Mouse (Mus musculus) fibroblast of lung, adult 2 months (primary cell): ENCODE results near the gene Emc3.

Source experiments
- DNase-seq: peaks from one replicate; pipeline ENCODE4 v3.0.0-alpha.2; 2011; ENCODE audit warnings: low read depth

Emc3 gene

GRCm38 (mm10) chr6:113495071-113495675 is 36.3 kb downstream of the Emc3 start:
- no peak for DNase-seq

DNA sequence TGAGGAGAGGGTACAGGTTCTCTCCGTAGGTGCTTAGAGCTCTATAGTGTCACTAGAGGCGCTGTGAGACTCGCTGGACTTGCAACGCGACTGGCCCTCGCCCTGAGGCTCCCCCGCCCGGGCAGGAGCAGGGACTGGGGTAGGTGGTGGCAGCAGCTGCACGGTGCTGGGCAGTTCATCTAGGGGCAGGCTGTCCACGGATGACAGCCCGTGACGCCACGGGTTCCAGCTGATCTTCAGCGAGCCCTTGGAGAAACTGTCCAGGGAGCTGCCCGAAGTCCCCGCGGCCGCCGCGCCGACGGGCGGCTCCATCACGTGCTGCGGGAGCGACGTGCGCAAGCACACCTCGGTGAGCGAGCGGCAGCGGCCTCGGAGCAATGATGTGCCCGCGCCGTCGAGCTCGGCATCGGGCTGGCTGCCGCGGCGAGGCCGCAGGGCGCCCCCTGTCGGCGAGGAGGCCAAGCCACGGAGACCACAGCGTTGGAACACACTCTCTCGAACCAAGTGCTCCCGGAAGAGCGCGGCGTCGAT is 37.1 kb downstream of the Emc3 start:
- DNase-seq, result peak; percentile 6

GRCm38 (mm10) chr6:113492101-113492864 is 39.2 kb downstream of the Emc3 start:
- DNase-seq, result no peak

DNA sequence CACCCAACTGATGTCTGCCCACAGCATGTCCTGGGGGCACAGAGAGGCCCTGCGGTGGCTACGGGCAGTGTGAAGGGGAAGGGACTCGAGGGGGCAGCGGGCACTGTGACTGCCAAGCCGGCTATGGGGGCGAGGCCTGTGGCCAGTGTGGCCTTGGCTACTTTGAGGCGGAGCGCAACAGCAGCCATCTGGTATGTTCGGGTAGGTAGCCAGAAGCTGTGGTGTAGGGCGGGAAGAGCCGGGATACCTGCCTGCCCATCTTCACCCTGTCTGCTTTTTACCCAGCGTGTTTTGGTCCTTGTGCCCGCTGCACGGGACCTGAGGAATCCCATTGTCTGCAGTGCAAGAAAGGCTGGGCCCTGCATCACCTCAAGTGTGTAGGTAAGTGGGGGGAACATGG is 42.0 kb downstream of the Emc3 start:
- no peak for DNase-seq

- peak; percentile 73 for DNase-seq
Observed at GRCm38 (mm10) chr6:113487125-113487576, 44.3 kb downstream of the Emc3 start.

GRCm38 (mm10) chr6:113483729-113484128 is 47.7 kb downstream of the Emc3 start:
- no peak for DNase-seq

DNA sequence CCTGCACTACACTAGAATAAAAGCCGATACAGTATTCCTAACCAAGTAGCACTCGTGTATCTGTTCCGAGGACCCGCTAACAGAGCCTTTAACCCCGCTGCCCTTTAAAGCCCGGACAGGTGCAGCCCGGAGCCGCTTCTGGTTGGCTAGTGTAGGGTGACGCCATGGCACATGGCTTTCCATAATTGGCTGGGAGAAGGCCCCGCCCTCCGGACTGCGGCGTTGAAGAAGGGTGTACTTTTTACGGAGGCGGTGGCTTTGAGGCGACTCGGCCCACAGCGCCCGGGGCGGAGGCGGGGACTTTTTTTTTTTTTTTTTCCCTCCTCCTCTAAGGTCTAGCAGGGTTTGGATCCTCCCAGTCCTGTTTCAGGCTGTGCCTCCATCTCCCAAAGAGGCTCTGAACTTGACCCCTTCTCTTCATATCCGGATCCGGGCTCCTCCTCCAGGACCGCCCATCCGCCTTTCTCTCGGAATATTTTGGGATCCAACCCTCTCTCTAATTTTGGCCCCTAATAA is 48.3 kb downstream of the Emc3 start, which contains the start of gene Creld1:
TSS of gene Creld1 (plus strand) at position 198 of the 516 bp plus-strand sequence.
- peak; percentile 53 for DNase-seq

GRCm38 (mm10) chr6:113482477-113483099 is 48.9 kb downstream of the Emc3 start:
- no peak for DNase-seq

DNA sequence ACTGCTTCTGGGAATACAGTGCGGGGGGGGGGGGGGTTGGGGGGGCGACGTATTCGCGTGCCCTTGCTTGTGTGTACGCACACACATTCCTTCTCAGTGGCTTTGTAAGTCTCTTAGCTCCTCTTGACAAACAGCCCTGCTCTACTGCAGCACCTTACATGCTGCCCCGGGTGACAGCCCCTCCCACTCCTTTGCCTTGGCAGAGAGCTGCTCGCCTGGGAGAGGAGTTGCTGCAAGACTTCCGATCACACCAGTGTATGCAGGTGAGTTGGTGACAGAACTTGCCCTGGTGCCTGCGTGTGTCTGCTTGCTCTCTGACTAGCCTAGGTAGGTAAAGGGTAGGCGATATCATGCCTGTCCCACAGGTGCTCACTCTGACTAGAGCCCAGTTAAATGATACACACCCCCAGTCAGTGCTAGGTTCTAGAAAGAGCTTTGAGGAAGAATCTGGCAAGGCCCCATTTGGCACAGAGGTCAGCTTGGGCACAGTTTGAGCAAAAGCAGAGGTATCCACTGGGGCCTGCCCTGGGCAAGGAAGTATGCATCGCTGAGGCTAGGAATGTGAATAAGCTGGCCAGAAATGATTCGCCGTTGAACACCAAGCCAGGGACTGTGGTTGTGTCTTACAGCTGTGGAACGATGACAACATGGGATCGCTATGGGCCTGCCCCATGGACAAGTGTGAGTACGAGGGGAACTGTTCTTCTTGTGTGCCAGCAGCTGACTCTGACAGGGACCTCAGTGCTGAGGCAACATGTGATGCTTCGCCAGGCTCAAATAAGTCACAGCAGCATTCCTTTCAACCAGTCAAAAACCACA is 50.7 kb downstream of the Emc3 start:
- peak; percentile 84 for DNase-seq

DNA sequence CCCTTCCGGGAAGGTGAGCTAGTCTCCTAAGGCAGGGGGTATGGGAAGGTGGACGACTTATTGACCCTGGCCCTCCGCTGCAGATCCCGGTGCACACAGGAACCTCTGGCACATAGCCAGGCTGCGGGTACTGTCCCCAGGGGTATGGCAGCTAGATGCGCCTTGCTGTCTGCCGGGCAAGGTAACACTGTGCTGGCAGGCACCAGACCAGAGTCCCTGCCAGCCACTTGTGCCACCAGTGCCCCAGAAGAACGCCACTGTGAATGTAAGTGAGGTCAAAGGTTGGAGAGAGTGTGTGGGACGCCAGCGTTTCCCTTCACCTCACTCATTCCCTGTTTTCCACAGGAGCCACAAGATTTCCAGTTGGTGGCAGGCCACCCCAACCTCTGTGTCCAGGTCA is 52.5 kb downstream of the Emc3 start:
- no peak for DNase-seq

DNA sequence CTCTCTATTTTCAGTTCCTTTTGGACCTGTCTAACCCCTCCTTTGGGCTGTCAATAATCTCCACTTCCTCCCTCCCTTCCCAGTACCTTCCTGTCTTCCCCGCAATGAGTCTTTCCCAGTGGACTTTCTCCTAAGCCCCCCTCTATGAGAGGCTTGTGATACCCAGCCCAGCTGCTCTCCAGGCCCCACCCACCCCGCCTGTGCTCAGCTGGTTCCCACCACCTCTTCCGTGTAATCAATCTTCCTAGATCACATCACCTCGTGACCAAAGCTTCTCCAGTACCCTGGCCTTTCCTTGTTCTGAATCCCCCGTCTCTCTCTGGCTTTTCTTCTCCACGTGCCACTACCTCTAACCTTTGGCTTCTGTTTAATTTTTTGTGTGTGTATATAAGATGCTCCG is 54.1 kb downstream of the Emc3 start:
- DNase-seq, result no peak

GRCm38 (mm10) chr6:113473715-113474114 is 57.7 kb downstream of the Emc3 start:
- DNase-seq, result no peak

DNA sequence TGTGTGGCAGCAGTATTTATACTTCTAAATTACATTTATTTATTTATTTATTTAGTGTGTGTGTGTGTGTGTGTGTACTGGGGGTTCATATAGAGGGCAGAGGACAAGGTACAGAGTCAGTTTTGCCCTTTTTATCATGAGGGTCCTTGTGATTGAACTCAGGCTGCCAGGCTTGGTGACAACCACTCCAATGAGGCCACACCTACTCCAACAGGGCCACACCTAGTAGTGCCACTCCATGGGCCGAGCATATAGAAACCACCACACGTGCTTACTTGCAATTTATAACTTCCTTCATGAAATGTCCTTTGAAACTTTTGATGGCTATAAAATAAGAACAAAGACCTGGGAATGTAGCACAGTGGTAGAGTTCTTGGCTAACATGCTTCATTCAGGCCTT is 58.2 kb downstream of the Emc3 start:
- DNase-seq, result no peak

DNA sequence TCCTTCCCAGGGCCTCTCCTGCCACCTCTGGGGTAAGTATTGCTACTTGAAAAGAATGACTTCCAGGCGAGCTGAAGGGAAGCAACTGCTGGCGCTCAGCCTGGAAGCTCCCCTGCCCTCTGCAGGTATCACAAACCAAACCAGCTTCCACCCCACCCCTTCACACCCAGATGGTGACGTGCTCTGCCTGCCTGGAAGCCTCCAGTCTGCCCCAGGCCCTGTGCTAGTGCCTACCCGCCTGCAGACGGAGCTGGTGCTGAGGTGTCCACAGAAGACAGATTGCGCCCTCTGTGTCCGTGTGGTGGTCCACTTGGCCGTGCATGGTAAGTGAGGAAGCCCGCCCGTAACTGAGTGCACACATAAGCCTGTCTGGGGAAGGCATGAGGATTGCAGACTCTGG is 59.4 kb downstream of the Emc3 start:
- no peak for DNase-seq

DNA sequence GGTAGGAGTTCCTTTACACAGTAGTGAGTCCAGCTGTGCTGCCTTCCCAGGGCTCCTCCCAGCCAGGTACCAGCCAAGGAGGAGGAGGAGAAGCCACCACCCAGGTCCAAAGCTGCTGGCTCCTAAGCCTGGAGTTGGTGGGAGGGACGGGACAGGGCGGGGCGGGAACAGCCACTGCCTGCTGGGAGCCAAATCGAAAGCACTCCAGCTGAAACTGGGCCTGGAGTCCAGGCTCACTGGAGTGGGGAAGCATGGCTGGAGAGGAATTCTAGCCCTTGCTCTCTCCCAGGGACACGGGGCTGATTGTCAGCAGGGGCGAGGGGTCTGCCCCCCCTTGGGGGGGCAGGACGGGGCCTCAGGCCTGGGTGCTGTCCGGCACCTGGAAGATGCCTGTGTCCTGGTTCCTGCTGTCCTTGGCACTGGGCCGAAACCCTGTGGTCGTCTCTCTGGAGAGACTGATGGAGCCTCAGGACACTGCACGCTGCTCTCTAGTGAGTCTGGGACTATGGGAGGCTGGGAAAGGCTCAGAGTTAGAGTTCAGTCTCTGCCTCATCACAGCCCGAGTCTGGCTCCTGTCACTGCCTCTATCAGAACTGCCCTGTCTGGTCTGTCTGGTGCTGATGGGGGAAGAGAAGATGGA is 60.0 kb downstream of the Emc3 start, which contains the start of gene Il17rc:
TSS of gene Il17rc (plus strand) at position 131 of the 640 bp plus-strand sequence.
- DNase-seq, result peak; percentile 70

- no peak for DNase-seq
Observed at GRCm38 (mm10) chr6:113469432-113469831, 62.0 kb downstream of the Emc3 start.

DNA sequence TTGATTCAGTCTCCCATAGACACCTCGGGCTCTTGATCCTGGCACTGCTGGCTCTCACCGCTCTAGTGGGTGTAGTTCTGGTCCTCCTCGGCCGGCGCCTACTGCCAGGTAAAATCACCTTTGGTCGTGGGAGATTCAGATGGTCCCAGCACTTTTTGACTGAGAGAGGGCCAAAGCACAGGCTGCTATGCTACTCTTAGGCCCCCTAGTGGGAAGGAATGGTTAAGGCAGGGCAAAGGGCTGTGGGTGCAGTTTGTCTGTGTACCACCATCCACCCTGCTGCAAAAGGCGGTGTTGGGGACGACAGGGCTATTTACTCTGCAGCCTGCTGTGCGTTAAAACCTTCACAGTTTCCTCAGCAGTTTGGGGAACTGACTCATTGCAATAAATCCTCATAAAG is 62.4 kb downstream of the Emc3 start:
- no peak for DNase-seq

- DNase-seq, result no peak
Observed at GRCm38 (mm10) chr6:113468512-113468911, 62.9 kb downstream of the Emc3 start.

- DNase-seq, result no peak
Observed at GRCm38 (mm10) chr6:113465602-113466001, 65.8 kb downstream of the Emc3 start.
